Mouse (Mus musculus): ENCODE data around the gene Foxe1. TPM values are rescaled to one million over a fixed set of nuclear protein-coding genes. Genes with fewer than 3 reads are reported as not detected.
A peak's percentile ranks its signal among the peaks of the same experiment; 100 is the strongest.

Gene Foxe1
- polyA plus RNA-seq (2017; shearing (Covaris generic)): not detected

DNA sequence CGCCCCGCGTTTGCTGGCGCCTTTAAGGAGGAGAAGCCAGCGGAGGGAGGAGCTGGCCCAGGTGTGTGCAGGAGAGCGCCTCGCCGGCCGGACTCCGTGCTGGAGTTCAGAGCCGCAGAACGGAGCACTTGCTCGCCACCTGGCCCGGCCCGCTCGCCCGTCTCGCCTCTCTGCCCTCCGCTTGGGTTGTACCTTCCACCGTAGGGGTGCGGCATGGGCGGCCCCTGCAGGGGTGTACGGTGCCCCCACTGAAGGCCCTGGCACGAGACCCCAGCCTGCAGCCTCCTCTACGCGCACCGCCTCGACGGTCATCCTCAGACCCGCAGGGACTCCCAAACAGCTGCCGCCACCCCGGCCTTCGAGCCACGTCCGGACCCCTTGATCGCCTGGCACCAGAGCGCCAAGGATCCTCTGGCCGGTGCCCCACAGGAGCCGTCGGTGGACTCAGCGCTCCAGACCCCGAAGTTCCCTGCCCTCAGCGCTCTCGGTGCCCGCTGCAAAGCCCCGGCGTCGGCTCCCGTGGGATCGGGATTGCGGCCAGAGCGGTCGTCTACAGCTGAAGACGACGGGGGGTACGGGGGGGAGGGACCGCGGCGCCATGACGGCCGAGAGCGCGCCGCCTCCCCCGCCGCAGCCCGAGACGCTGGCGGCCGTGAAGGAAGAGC lies at the start of gene Foxe1:
Gene Foxe1 (plus strand): TSS at position 14 of the 665 bp plus-strand sequence.
- no peak for ATAC-seq

DNA sequence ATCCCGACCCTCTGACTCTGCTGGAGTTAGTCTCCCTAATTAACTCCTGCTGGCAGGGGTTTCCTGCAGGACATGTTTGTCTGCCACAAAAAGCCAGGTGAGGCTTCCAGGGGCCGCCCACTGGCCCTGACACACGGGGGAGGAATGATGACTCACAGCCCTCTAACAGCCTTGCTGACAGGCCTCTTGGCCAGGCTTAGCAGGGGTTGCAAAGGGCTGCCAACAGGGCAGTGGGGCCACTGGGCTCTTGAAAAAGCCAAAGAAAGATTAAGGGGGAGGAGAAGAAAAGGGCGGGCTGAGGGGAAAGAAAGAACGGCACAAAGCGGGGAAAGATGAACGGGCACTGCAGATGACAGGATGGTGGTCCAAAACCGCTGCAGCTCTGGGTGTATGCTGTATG lies 39.3 kb upstream of the Foxe1 start:
- no peak for ATAC-seq

DNA sequence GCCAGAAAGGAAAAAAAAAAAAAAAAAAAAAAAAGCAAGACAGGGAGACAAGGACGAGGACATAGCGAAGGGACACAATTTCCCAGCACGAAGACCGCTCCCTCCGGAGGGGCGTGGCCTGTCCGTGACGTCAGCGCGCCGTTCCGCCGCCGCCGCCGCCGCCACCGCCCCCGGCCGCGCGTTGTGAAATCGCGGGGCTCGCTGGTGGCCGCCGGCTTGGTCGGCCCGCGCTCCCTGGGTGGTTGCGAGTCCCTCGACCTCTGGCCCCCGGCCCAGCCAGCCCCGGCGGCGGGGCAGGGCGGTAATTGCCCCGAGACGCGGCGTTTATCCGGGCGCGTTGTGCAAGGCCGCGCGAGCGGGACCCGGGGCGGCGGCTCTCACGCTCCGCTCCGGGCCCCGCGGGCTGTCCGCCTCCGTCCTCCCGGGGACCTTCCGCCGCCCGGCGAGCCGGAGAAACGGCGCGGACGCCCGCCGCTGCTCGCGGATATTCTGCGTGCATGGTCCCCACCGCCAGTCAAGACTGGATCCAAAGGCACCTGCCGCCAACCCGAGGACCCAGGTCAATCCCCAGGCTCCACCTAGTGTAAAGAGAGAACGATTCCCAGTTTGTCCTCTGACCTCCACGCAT lies 38.5 kb upstream of the Foxe1 start:
- peak; percentile 88 for ATAC-seq

DNA sequence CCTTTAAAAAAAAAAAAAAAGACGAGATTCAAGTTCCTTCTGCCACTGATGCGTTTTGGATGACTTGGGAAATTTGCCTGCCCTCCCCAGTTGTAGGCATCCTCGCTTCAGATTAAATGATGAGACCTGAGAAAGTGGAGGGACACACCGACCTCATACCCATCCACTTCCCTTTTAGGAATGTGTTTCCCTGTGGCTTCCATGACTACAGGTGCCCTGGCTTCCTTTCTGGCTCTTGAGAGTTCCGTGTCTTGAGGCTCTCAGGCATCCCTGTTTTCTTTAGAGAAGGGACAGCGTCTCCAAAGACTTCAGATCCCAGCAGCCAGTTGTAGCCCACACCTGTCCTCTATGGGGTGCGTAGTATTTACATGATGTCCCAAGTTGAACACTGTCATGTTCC lies 38.0 kb upstream of the Foxe1 start:
- no peak for ATAC-seq

DNA sequence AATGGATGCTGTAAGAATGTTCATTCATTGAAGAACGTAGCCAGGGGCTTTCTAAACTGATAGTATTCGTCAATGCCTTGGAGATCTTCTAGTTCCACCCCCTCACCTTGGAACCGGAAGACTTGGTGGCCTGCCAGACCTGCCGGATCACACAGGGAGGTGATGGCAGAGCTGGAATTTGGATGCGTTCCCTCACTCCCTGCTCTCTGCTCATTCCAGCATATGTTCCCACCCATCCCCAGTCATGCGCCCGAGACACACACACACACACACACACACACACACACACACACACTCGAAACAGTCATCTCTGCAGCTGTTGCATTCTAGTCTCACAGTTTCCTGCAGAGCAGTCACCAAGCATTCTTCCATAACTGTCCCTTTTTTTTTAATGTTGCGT lies 36.1 kb upstream of the Foxe1 start:
- ATAC-seq: no peak

DNA sequence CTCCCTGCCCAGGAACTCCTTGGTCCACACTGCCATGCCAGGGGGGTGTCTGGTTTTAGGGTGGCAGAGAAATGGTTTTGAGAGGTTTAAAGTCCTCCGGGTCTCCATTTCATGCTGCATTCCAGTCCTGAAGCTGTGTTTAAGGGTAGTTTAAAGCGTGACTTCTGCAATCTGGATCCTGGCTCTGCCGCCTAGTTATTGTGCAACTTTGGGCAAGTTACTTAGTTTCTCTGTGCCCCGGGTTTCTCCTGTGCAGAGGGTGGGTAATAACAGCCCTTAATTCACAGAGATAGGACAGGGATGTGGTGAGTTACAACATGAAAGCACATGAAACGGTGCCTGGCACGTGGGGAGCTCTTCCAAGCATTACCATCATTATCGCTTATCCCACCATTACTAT lies 35.5 kb upstream of the Foxe1 start:
- ATAC-seq: no peak

DNA sequence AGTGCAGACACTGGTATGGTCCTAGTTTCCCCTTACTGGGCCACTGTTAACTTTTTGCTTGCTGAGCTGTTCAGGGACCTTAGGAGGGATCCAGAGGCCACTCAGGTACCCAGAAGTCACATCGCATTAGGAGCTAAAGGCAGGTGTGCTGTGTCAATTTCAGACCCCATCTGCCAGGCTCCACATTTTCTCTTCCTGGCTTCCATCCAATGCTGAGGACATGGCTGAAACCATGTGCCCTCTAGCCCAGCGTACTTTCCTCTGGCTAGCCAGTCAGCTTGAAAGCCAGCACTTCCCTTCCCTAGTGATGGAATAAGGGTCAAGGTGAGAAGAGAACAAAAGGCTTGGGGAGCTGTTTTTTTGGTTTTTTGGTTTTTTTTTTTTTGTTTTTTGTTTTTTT lies 31.8 kb upstream of the Foxe1 start:
- no peak for ATAC-seq

DNA sequence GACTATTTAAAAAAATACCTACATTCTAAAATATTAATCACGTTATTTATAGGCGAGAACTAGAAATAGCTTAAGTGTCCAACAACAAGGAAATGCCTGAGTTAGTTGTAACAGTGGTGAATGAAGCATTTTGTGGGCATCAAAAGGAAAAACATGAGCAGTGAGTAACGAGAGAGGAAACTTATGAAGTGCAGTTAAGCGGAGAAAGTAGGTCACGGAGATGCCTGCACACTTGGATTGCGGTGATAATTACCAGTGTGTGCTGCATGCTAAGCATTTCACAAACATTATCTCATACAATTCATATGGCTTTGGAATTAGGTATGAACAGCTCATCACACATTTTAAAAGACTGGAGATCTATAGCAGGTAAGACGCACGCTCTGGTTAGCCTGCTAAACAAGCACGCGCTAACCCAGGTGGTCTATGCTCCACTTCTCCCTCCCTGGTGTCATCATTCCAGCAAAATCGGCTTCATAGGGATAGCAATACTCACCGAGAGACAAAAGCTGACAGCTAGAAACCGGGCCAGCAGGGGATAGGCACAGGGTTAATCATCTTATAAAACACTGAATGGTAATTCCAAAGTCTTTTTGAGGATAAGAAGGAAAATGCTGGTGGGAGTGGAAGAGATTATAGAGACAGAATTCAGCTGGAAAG lies 21.5 kb upstream of the Foxe1 start:
- no peak for ATAC-seq

DNA sequence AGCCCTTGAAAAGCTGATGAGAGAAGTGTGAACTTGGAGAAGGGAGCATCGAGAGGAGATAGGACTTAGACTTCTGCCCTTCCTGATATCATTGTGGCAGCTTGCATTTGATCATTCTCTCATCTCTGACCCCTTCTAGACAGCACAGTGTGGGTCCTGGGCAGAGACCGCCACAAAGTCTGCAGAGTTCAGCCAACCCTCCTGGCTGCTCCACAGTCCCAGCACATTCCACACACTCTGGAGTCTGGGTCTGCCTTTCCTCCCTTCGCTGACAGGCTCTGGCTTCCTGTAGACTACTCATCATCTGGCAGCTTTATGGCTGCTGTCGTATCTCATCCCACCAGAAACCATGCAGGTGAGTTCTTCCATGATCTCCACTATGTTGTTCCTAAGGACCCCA lies 20.7 kb upstream of the Foxe1 start:
- ATAC-seq: no peak

DNA sequence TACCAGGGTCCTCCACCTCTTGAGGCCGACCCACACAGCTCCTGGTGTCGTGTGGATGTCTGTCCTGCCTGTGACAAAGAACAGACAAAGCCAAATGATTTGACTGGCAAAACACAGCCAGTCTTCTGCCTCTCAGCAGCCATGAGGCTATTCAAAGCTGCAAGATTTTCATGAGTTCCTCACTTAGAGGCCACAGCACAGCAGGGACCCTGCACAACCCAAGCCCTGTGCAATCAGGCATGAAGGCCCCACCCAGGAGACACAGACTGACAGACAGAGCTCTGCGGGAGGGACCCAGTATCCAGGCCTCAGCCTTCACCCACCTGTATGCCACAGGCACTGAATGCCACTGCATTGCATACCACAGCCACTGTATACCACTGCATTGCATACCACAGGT lies 14.5 kb upstream of the Foxe1 start:
- ATAC-seq: no peak

DNA sequence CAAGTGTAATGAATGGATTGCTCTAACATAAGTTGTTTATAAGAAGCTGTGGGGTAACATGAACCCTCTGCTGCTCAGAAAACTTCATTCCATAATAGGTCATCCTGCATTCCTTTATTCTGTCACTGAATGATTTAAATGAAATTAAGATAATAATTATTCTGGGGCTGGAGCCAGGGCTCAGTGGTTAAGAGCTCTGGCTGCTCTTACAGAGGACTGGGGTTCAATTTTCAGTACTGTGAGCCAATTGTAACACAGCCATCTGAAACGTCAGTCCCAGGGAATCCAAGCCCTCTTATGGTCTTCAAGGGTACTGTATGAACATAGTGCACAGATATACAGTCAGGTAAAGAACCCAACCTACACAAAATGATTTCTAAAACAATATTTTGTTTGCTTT lies 7.6 kb upstream of the Foxe1 start:
- ATAC-seq: no peak

DNA sequence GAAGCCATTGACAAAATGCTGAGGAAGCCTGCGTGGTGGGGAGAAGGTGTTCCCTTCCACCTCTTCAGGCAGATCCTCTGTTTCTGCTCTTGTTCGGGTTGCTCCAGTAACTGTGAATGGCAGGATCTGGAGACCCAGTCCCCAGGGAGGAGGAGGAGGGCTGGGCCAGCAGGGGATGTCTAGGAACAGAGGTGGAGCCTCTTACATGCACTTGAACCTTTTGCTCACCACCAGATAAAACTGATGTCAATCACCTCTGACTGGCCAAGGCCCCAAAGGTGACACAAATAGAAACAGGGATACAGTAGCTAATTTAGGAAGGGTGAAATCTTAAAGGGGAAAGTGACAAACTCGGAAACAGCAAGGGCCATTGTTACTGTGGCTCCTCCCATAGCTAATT lies 5.4 kb upstream of the Foxe1 start:
- ATAC-seq: no peak

DNA sequence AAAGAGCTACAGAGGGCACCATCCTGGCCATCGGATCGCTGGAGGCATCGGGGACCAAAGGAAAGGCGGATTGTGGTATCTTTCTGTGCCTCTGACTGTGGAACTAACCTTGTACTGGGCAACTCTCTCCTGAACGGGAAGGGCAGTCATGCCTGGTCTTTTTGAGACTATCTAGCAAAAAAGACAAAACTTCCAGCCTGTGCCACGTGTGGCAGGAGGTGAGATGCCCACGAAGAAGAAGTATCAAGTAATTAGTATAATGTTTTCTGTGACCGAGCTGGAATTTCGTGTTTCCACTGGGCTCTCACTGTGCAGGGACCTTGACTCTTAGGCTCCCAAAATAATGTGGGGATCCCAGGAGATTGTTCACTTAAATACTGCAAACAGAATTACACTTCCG lies 4.4 kb upstream of the Foxe1 start:
- ATAC-seq: no peak

DNA sequence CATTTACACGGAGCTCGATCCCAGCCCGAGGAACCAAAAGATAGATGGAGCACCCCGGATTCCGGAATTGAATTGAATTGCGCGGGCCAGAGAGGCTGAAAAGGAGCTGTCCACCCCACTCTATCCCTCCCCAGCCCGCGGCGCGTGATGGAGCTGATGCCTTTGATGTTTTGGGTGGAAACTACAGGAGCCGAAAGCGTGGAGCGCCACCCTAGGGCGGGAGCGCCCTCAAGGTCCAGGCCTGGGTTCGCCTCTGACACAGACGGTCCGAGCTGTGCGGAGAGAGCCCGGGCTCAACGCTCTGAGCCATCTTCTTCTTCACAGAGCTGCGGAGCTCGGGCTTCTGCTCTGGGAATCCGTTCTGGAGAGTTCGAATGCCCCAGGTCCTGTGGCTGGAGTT lies 3.8 kb upstream of the Foxe1 start:
- no peak for ATAC-seq

DNA sequence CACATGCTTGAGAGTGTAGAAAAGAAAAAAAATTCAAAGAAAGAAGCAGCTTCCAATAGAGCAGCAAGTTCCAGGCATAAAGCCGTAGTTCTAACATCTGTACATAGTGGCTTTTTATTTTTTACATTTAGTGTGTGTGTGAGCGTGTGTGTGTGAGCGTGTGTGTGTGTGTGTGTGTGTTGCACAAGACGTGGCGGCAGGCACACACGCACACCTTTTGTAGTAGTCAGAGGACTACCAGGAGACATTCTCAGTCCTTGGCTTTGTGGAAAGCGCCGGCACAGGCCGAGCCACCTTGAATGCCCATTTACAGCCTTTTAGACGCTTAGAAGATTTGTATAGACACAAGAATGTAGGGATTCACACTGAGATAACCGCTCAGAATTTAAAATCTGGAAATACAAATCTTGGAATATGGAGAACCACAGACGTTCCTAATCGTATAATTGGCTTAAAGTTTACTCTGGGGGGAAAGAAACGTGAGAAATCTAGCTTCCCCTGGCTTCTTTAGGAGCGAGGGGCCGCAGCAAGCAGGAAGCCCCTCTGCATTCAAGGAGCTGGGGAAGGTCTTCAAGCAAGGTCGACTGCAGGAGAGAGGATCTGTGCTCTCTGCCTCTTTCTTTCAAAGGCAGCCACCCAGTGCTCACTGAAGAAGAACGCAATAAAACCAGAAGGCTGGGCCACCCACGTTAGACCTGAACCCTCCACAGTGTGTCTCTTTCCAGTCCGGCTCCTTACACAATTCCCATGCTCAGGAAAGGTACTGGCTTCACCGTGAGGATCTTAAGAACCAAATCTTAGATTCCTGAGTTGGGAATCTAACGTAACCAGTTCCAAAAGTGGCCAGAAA lies 1.4 kb upstream of the Foxe1 start:
- no peak for ATAC-seq

DNA sequence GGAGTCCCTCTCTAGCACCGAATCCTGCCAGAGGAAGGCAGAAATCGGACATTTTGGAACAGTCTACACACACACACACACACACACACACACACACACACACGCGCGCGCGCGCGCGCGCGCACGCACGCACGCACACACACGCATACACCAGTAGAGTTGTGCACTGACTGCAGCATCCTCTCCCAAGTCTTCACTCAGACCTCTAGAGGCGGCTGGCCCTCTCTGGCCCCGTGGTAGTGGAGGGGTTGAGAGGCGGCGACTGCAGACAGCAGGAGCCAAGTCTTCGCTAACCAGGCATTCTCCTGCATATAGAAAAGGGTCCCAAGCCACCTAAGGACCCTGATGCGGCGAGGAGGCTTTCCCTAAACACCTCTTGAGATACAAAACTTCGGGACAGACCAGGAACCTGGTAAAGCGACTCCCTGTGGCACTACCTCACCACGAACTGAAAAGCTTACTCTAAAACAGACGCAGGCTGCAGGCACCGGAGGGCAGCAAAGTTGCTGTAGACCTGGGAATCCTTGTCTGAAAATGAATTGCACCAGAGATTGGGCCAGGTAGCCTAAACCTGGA lies 610 bp upstream of the Foxe1 start:
- no peak for ATAC-seq

DNA sequence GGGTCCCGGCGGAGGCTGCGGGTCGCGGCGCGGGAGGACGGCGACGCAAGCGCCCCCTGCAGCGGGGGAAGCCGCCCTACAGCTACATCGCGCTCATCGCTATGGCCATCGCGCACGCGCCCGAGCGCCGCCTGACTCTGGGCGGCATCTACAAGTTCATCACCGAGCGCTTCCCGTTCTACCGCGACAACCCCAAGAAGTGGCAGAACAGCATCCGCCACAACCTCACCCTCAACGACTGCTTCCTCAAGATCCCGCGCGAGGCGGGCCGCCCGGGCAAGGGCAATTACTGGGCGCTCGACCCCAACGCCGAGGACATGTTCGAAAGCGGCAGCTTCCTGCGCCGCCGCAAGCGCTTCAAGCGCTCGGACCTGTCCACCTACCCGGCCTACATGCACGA lies 879 bp downstream of the Foxe1 start:
- ATAC-seq: peak; percentile 54

DNA sequence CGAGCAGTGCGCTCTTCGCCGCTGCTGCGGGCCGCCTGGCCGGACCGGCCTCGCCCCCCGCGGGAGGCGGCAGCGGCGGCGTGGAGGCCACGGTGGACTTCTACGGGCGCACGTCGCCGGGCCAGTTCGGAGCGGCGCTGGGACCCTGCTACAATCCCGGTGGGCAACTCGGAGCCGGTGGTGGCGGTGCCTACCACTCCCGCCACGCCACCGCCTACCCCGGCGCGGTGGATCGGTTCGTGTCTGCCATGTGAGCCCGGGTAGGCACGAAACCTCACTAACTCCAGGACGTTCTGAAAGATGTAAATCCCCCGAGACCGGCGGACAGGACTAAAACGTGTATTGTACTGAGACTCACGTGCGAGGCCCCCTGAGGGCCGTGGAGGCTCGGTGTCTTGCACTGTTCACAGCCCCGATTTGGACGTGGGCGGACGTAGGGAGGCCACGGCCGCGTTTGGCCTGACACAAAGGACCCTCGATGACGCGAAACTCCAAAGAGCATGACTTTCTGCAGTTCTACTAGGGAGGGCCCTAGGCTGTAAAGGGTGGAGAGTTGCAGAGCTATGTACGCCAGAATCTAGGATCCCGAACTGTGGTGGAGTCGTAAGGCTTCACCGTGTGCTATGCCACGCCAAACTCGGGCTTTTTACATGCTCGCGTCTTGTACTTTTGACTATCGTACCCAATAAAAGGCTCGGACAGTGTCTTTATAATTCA lies 1.8 kb downstream of the Foxe1 start:
- ATAC-seq: no peak

DNA sequence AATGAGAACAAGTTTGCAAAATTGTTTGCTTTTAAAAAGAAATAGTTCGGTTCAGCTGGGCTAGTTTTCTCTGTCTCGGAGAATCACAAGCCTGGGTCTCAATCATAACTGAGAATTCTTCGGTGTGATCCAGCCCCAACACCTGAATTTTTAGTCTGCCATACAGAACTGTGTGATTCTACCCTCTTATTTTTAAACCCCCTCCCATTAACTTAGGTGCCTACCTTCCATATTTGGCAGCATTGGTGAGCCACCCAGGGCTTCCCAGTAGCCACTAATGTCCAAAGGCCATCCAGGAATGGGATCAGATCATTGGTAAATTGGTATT lies 2.3 kb downstream of the Foxe1 start:
- no peak for ATAC-seq

DNA sequence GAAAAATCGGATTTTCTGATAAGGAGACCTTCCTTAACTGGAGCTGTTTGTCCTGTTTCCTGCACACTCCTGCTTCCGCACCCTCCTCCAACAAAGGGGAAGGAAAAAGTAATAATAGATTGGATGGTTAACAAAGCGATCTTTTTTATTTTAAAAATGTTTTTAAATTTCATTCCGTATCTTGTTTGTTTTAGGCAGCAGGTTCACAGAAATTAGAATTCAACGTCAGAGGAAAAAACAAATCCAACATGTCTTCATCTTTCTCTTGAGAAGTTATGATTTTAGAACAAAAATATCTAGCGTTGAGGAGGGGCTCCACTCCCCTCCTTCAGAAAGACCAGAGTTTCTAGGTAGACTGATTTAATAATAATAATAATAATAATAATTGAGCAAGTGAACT lies 2.8 kb downstream of the Foxe1 start:
- no peak for ATAC-seq

DNA sequence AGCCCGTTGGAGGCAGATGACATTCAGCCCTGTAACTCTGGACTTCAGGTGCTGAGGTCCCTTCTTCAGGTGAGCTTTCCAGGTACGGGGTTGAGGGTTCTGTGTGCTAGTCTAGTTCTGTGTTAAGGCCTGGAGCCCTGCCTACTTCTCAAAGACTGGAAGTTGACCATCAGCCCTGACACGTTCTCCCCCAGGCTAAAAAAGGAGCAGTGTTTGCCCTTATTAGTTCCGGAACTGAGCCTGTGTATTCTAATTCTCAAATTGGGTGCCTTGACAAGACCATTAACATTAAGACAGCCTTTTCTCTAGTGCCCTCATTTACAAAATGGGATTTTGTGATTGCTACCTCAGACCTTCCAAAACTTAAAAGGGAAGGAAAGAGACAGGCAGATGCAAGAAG lies 3.7 kb downstream of the Foxe1 start:
- ATAC-seq: no peak

Data from inflammation-experienced regulatory T-cells, adult 6 months (primary cell).